In the genomic region with DNA sequence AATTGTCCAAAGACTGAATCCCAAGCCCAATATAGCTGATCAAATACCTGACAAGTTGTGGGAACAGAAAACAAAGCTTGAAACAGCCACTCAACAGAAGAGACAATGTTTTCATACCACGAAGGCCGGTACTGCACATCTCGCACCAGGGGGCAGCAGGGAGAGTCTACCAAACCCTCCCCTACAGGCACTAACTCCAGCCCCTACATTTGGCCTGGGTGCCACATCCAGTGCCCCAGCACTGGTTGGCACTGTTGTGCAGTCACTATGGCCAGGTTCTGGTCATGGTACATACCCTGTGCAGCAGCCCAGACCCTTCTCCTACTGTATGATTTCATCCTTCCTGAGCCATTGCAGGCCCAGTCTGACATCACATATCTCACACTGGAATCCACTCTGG, we compare ENCODE assay signal across 18 mouse cellular contexts. TPM values are rescaled to one million over a fixed set of nuclear protein-coding genes. Genes with fewer than 3 reads are reported as not detected.
DNase-seq lines count a peak whose midpoint lies in the region; ATAC-seq and TF ChIP-seq lines count a peak whose summit lies in the region.
"Had no signal": no experiment of that assay in that cellular context is flagged by ENCODE, and none has a peak within 500 bp of the region (broad histone marks: within the 10 kb centered on the region; RNA-seq: fewer than 3 reads in every experiment).

No protein-coding gene starts in this region.

- no peak overlapping the region for H3K27ac ChIP-seq in hindbrain, postnatal 0 days
- no peak overlapping the region for H3K27ac ChIP-seq in hindbrain, embryonic 16.5 days (ENCODE audit: low read depth, low read length)
- H3K27ac ChIP-seq in midbrain, embryonic 11.5 days (ENCODE audit: low read depth, low read length) = no peak overlapping the region
- no peak overlapping the region for H3K27ac ChIP-seq in midbrain, embryonic 15.5 days
- H3K27ac ChIP-seq in stomach, postnatal 0 days (replicated peaks) = no peak overlapping the region
- H3K27ac ChIP-seq: embryonic facial prominence, embryonic 13.5 days; forebrain, embryonic 12.5 days; heart, embryonic 10.5 days; liver, embryonic 15.5 days had no signal

- H3K36me3 ChIP-seq in hindbrain, postnatal 0 days (ENCODE audit: insufficient read depth, low read length) = no peaks in the 10 kb centered on the region
- H3K36me3 ChIP-seq in hindbrain, embryonic 16.5 days (ENCODE audit: control insufficient read depth, insufficient read depth, low read length) = no peaks in the 10 kb centered on the region
- no peaks in the 10 kb centered on the region for H3K36me3 ChIP-seq in midbrain, embryonic 11.5 days (ENCODE audit: control insufficient read depth, insufficient read depth, low read length)
- H3K36me3 ChIP-seq in midbrain, embryonic 15.5 days (replicated peaks) = no peaks in the 10 kb centered on the region
- H3K36me3 ChIP-seq in stomach, postnatal 0 days (ENCODE audit: control insufficient read depth, insufficient read depth, low read length) = no peaks in the 10 kb centered on the region
- H3K36me3 ChIP-seq: embryonic facial prominence, embryonic 13.5 days; forebrain, embryonic 12.5 days; heart, embryonic 10.5 days had no signal

- TF ChIP-seq EP300 in stomach, postnatal 0 days (optimal IDR thresholded peaks at IDR 0.05) = no peak

- 0 out of 2 replicates have a peak, but pooled peaks have one; percentile 11 for TF ChIP-seq CTCF in hindbrain, postnatal 0 days (IDR thresholded peaks at IDR 0.05; ENCODE audit: low read depth)
- TF ChIP-seq CTCF in stomach, postnatal 0 days (IDR thresholded peaks at IDR 0.05; ENCODE audit: low read depth) = peak; percentile 49

- no peak overlapping the region for H3K9ac ChIP-seq in hindbrain, postnatal 0 days (replicated peaks; ENCODE audit: low read length)
- H3K9ac ChIP-seq in hindbrain, embryonic 16.5 days (ENCODE audit: low read depth, low read length) = no peak overlapping the region
- H3K9ac ChIP-seq in midbrain, embryonic 11.5 days (ENCODE audit: low read length) = no peak overlapping the region
- H3K9ac ChIP-seq in midbrain, embryonic 15.5 days = no peak overlapping the region
- no peak overlapping the region for H3K9ac ChIP-seq in stomach, postnatal 0 days (ENCODE audit: low read length)
- H3K9ac ChIP-seq: embryonic facial prominence, embryonic 13.5 days; forebrain, embryonic 12.5 days; liver, embryonic 15.5 days had no signal

- ATAC-seq in hindbrain, postnatal 0 days = 0 out of 2 replicates have a peak, but pooled peaks have one; percentile 35
- no peak for ATAC-seq in hindbrain, embryonic 16.5 days
- 0 out of 2 replicates have a peak, but pooled peaks have one; percentile 19 for ATAC-seq in midbrain, embryonic 11.5 days (ENCODE audit: low FRiP score)
- no peak for ATAC-seq in midbrain, embryonic 15.5 days (replicated peaks)
- peak; percentile 56; the same call in 1 of the 2 replicates for ATAC-seq in erythroblast, adult 5-6 weeks (replicated peaks; ENCODE audit: low FRiP score, poor library complexity, severe bottlenecking)
- no peak for ATAC-seq in stomach, postnatal 0 days (ENCODE audit: low FRiP score, low TSS enrichment)
- ATAC-seq: intestine, embryonic 16.5 days had no signal

- 88% methylated on average over 3 of the region's 3 CpGs for WGBS in hindbrain, postnatal 0 days
- WGBS in hindbrain, embryonic 16.5 days = 95% methylated on average over 3 of the region's 3 CpGs
- 91% methylated on average over 3 of the region's 3 CpGs for WGBS in midbrain, embryonic 11.5 days
- 90% methylated on average over 3 of the region's 3 CpGs for WGBS in midbrain, embryonic 15.5 days
- 82% methylated on average over 3 of the region's 3 CpGs for WGBS in stomach, postnatal 0 days

- no peak for DNase-seq in hindbrain, postnatal 0 days (ENCODE audit: low spot score)
- no peak for DNase-seq in midbrain, embryonic 11.5 days (ENCODE audit: low spot score, missing footprints)
- DNase-seq in stomach, postnatal 0 days (ENCODE audit: low spot score) = no peak
- no peak for DNase-seq in right cerebral cortex, adult 2 months (ENCODE audit: low spot score in 2 of 2)
- DNase-seq: heart, postnatal 4 days; right cerebral cortex, postnatal 4 days; thymus, postnatal 14 days had no signal

- no peak overlapping the region for H3K4me2 ChIP-seq in hindbrain, postnatal 0 days (ENCODE audit: low read depth, low read length)
- no peak overlapping the region for H3K4me2 ChIP-seq in hindbrain, embryonic 16.5 days (ENCODE audit: low read length)
- H3K4me2 ChIP-seq in midbrain, embryonic 11.5 days = no peak overlapping the region
- no peak overlapping the region for H3K4me2 ChIP-seq in midbrain, embryonic 15.5 days
- no peak overlapping the region for H3K4me2 ChIP-seq in stomach, postnatal 0 days (replicated peaks; ENCODE audit: low read depth)
- H3K4me2 ChIP-seq: embryonic facial prominence, embryonic 13.5 days; forebrain, embryonic 12.5 days; liver, embryonic 15.5 days had no signal

- no peak overlapping the region for H3K4me3 ChIP-seq in hindbrain, postnatal 0 days (ENCODE audit: low read length)
- no peak overlapping the region for H3K4me3 ChIP-seq in hindbrain, embryonic 16.5 days (ENCODE audit: low read length)
- no peak overlapping the region for H3K4me3 ChIP-seq in midbrain, embryonic 11.5 days (ENCODE audit: low read depth, low read length)
- H3K4me3 ChIP-seq in midbrain, embryonic 15.5 days = no peak overlapping the region
- H3K4me3 ChIP-seq in stomach, postnatal 0 days (ENCODE audit: low read depth, low read length) = no peak overlapping the region
- H3K4me3 ChIP-seq: embryonic facial prominence, embryonic 13.5 days; forebrain, embryonic 12.5 days; heart, embryonic 10.5 days; liver, embryonic 15.5 days; megakaryocyte, embryonic 14.5 days; myocyte had no signal

- no peaks in the 10 kb centered on the region for H3K9me3 ChIP-seq in hindbrain, postnatal 0 days (ENCODE audit: low read length)
- no peaks in the 10 kb centered on the region for H3K9me3 ChIP-seq in hindbrain, embryonic 16.5 days (ENCODE audit: control insufficient read depth, low read length)
- no peaks in the 10 kb centered on the region for H3K9me3 ChIP-seq in midbrain, embryonic 11.5 days (ENCODE audit: control insufficient read depth, low read length)
- H3K9me3 ChIP-seq in midbrain, embryonic 15.5 days = no peaks in the 10 kb centered on the region
- no peaks in the 10 kb centered on the region for H3K9me3 ChIP-seq in stomach, postnatal 0 days (ENCODE audit: control insufficient read depth, low read length)
- H3K9me3 ChIP-seq: embryonic facial prominence, embryonic 13.5 days; forebrain, embryonic 12.5 days; heart, embryonic 10.5 days; liver, embryonic 15.5 days had no signal

- H3K27me3 ChIP-seq in hindbrain, postnatal 0 days (ENCODE audit: insufficient read depth, low read length) = no peaks in the 10 kb centered on the region
- H3K27me3 ChIP-seq in hindbrain, embryonic 16.5 days (replicated peaks; ENCODE audit: control insufficient read depth, insufficient read depth, low read length) = no peaks in the 10 kb centered on the region
- H3K27me3 ChIP-seq in midbrain, embryonic 11.5 days (ENCODE audit: control insufficient read depth, insufficient read depth, low read length) = no peaks in the 10 kb centered on the region
- H3K27me3 ChIP-seq in midbrain, embryonic 15.5 days (replicated peaks) = no peaks in the 10 kb centered on the region
- no peaks in the 10 kb centered on the region for H3K27me3 ChIP-seq in stomach, postnatal 0 days (ENCODE audit: control insufficient read depth, insufficient read depth, low read length)
- H3K27me3 ChIP-seq: embryonic facial prominence, embryonic 13.5 days; forebrain, embryonic 12.5 days; liver, embryonic 15.5 days had no signal

- H3K4me1 ChIP-seq in hindbrain, postnatal 0 days (ENCODE audit: insufficient read depth, low read length) = no peaks in the 10 kb centered on the region
- H3K4me1 ChIP-seq in hindbrain, embryonic 16.5 days (ENCODE audit: control insufficient read depth, insufficient read depth, low read depth, low read length) = no peaks in the 10 kb centered on the region
- H3K4me1 ChIP-seq in midbrain, embryonic 11.5 days (ENCODE audit: control insufficient read depth, insufficient read depth, low read length) = no peaks in the 10 kb centered on the region
- no peaks in the 10 kb centered on the region for H3K4me1 ChIP-seq in midbrain, embryonic 15.5 days
- H3K4me1 ChIP-seq in stomach, postnatal 0 days (replicated peaks; ENCODE audit: control insufficient read depth, insufficient read depth) = no peaks in the 10 kb centered on the region
- H3K4me1 ChIP-seq: embryonic facial prominence, embryonic 13.5 days; forebrain, embryonic 12.5 days; heart, embryonic 10.5 days; liver, embryonic 15.5 days; megakaryocyte, embryonic 14.5 days had no signal

RNA-seq across cellular contexts. Expression of a gene that starts 31.1 kb away (rescaled TPM):
- total RNA-seq in hindbrain, postnatal 0 days (2014; rRNA removed) = 6.3 and 8.4 TPM in 2 replicates
- 2.4 and 2.6 TPM in 2 replicates for polyA plus RNA-seq in hindbrain, postnatal 0 days (2015; fragmentation: Nextera tagmentation; extraction: Ambion mirVana)
- 1.8 and 1.9 TPM in 2 replicates for polyA plus RNA-seq in hindbrain, embryonic 16.5 days (2015; fragmentation: Nextera tagmentation; extraction: Ambion mirVana)
- polyA plus RNA-seq in midbrain, embryonic 11.5 days (2014; fragmentation: Nextera tagmentation; extraction: Ambion mirVana) = 1.8 and 2.0 TPM in 2 replicates
- polyA plus RNA-seq in midbrain, embryonic 15.5 days (2015; fragmentation: Nextera tagmentation; extraction: Ambion mirVana) = 1.5 and 1.6 TPM in 2 replicates
- 0.96 and 3.6 TPM in 2 replicates for total RNA-seq in erythroblast, adult 5-6 weeks (2015; ENCODE audit: low replicate concordance)
- total RNA-seq in erythroblast, adult 5-6 weeks (2017; ENCODE audit: low replicate concordance) = 4.0 and 4.3 TPM in 2 replicates
- 5.1 and 5.9 TPM in 2 replicates for polyA plus RNA-seq in stomach, postnatal 0 days (2015; fragmentation: Nextera tagmentation; extraction: Ambion mirVana)

RNA-seq across cellular contexts. Expression of a gene that starts 31.5 kb away (rescaled TPM):
- total RNA-seq in hindbrain, postnatal 0 days (2014; rRNA removed) = 36.2 and 36.6 TPM in 2 replicates
- polyA plus RNA-seq in hindbrain, postnatal 0 days (2015; fragmentation: Nextera tagmentation; extraction: Ambion mirVana) = 29.2 and 36.1 TPM in 2 replicates
- polyA plus RNA-seq in hindbrain, embryonic 16.5 days (2015; fragmentation: Nextera tagmentation; extraction: Ambion mirVana) = 40.9 and 42.4 TPM in 2 replicates
- 32.5 and 35.9 TPM in 2 replicates for polyA plus RNA-seq in midbrain, embryonic 11.5 days (2014; fragmentation: Nextera tagmentation; extraction: Ambion mirVana)
- 37.8 and 43.2 TPM in 2 replicates for polyA plus RNA-seq in midbrain, embryonic 15.5 days (2015; fragmentation: Nextera tagmentation; extraction: Ambion mirVana)
- 6.9 and 7.1 TPM in 2 replicates for total RNA-seq in erythroblast, adult 5-6 weeks (2015; ENCODE audit: low replicate concordance)
- 8.9 and 9.0 TPM in 2 replicates for total RNA-seq in erythroblast, adult 5-6 weeks (2017; ENCODE audit: low replicate concordance)
- polyA plus RNA-seq in stomach, postnatal 0 days (2015; fragmentation: Nextera tagmentation; extraction: Ambion mirVana) = 14.6 and 16.1 TPM in 2 replicates

RNA-seq across cellular contexts. Expression of a gene that starts 59.4 kb away (rescaled TPM):
- total RNA-seq in hindbrain, postnatal 0 days (2014; rRNA removed) = not detected in 2 replicates
- not detected in 2 replicates for polyA plus RNA-seq in hindbrain, postnatal 0 days (2015; fragmentation: Nextera tagmentation; extraction: Ambion mirVana)
- not detected in 2 replicates for polyA plus RNA-seq in hindbrain, embryonic 16.5 days (2015; fragmentation: Nextera tagmentation; extraction: Ambion mirVana)
- not detected in 2 replicates for polyA plus RNA-seq in midbrain, embryonic 11.5 days (2014; fragmentation: Nextera tagmentation; extraction: Ambion mirVana)
- not detected in 2 replicates for polyA plus RNA-seq in midbrain, embryonic 15.5 days (2015; fragmentation: Nextera tagmentation; extraction: Ambion mirVana)
- not detected in 2 replicates for total RNA-seq in erythroblast, adult 5-6 weeks (2015; ENCODE audit: low replicate concordance)
- total RNA-seq in erythroblast, adult 5-6 weeks (2017; ENCODE audit: low replicate concordance) = not detected in 2 replicates
- polyA plus RNA-seq in stomach, postnatal 0 days (2015; fragmentation: Nextera tagmentation; extraction: Ambion mirVana) = not detected in 2 replicates
- total RNA-seq: heart, postnatal 4 days; left cerebral cortex, postnatal 10 days had no signal
- polyA plus RNA-seq: embryonic facial prominence, embryonic 13.5 days; forebrain, embryonic 12.5 days; heart, embryonic 10.5 days; intestine, embryonic 16.5 days; liver, embryonic 15.5 days; myocyte had no signal

Comparison
In these comparisons a context has a peak if more than half of its experiments do, and no peak if none do; other contexts are left out.
1. ATAC-seq: peak in hindbrain, postnatal 0 days (single experiment), midbrain, embryonic 11.5 days (single experiment) and erythroblast, adult 5-6 weeks (single experiment); none in hindbrain, embryonic 16.5 days (single experiment), midbrain, embryonic 15.5 days (single experiment) and stomach, postnatal 0 days (single experiment).